Mouse (Mus musculus) telencephalon, adult 2 months (tissue): Measurements from ENCODE around the gene Hist2h2aa2.
A peak's percentile ranks its signal among the peaks of the same experiment; 100 is the strongest.
"Not testable (repeated sequence)": the region's sequence is repeated elsewhere in the genome, so short reads cannot be mapped to it uniquely, and the experiment has no call there.

ENCODE experiments used
- DNase-seq: peaks from one replicate; pipeline ENCODE4 v3.0.0-alpha.2; 2011; ENCODE audit warnings: low read depth, low spot score

Gene Hist2h2aa2

GRCm38 (mm10) chr3:96239949-96240798 is at the start of gene Hist2h2aa2:
Gene Hist2h2aa2 (minus strand): TSS chr3:96240276.
- peak; percentile 48 for DNase-seq

- DNase-seq: no peak
These were observed 49.1 kb upstream of the Hist2h2aa2 start for GRCm38 (mm10) chr3:96289201-96289600.

DNA sequence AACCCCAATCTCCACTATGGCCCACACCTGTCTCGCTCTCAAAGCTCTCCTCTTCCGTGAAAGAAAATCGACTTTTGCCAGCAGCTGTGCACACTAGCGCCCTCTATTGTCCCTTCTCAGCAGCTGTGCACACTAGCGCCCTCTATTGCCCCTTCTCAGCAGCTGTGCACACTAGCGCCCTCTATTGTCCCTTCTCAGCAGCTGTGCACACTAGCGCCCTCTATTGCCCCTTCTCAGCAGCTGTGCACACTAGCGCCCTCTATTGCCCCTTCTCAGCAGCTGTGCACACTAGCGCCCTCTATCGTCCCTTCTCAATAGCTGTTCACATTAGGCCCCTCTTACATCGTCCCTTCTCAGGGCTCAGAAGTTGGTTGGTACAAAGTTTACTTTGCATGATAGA is 47.3 kb upstream of the Hist2h2aa2 start:
- not testable (repeated sequence) for DNase-seq

DNA sequence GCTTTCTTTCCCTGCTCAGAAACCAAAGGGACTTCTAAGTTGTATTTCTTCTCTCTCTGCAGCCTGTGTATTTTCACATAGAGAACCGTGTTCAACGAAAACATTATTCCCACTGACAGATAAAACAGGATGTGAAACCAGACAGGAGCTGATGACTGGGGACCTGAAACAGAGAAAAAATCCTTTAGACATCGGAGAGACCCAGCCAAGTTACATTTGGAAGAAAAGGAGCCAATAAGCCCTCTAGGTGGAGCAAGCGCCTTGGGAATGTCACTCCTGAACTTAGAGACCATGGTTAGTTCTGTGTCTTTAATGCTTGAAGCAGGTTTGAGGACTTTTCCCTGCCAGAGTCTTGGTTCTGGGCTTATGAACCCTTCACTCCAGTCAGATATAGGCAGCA is 44.4 kb upstream of the Hist2h2aa2 start:
- no peak for DNase-seq

DNA sequence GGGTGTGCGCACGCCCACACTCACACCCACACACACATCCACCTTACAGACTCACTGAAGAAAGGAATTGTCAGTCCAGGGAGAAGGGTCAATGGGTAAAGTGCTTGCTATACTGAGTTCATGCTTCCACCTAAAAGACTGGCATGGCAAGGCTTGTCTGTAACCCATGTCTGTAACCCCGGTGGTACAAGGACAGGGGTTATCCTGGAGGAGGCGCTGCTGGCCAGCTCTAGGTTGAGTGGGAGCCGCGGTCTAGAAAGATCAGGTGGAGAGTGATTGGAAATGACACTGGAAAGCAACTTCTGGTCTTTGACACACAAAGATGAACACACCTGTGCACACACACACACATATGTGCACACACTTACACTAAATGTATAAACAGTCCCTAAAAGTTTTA is 40.6 kb upstream of the Hist2h2aa2 start:
- no peak for DNase-seq

DNA sequence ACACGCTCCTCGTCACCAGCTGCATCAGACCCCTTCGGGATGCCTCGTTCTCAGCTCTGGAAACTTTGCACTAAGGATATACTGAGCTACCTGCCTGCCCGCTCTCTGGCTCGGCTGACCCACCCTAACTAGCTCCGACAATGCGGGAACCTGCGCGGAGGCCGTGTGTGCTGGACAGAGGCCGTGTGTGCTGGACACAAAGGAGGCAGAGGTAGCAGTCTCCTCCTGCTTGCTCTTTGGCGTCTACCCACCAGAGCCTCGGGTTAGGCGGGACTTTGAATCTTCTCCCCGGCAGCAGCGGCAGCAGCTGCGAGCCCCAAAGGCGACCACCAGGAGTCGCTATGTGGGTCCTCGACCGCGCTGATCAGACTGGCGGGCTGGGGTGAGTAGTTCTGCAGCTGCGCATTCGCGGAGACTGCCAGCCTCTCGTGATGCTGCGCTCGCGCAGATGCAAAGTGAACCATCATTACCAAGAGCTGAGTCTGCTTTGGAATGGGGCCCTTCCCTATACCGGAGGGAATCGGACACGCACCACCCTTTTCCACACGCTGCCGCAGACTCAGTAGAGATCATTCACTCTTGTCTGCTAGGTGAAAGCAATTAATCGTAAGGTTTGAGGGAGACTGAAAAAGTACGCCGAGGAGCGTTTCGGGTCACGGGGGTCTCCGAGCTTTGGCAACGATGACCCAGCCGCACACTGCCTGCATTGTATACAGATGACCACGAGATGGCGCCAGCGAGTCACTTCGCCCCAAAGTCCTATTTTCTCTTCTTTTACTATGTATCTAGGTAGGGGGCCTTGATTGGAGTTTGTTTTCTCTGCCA is 37.9 kb upstream of the Hist2h2aa2 start:
- DNase-seq: peak; percentile 92

GRCm38 (mm10) chr3:96277428-96277799 is 37.3 kb upstream of the Hist2h2aa2 start:
- DNase-seq: no peak

GRCm38 (mm10) chr3:96273591-96274465 is 33.8 kb upstream of the Hist2h2aa2 start:
- no peak for DNase-seq

DNA sequence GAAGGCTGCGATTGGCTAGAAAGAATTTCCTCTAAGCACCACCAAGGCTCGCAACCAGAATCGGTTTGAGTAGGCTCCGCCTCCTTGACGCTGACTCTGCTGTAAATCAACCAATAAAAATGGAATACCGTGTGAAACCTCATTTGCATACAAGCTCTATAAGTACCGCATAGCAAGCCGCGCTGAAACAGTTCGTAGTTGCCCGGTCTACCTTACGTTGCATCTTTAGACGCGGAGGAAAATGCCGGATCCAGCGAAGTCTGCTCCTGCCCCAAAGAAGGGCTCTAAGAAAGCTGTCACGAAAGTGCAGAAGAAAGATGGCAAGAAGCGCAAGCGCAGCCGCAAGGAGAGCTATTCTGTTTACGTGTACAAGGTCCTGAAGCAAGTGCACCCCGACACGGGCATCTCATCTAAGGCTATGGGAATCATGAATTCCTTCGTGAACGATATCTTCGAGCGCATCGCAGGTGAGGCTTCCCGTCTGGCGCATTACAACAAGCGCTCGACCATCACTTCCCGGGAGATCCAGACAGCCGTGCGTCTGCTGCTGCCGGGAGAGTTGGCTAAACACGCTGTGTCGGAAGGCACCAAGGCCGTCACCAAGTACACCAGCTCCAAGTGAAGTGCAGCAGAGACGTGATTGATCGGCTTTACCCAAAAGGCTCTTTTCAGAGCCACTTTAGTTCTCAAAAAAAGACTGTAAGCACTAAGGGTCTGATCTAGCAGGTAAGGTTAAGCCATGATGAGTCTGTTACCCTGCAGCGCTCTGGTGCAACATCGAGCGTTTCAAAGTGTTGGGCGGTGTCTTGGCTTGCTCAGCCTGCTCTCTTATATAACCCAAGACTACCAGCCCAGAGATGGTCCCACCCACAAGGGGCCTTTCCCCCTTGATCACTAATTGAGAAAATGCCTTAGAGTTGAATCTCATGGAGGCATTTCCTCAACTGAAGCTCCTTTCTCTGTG is 29.7 kb upstream of the Hist2h2aa2 start, which contains the start of gene Hist2h2bb:
Gene Hist2h2bb, plus strand, starts transcription at position 242 of the 964 bp plus-strand sequence.
- peak; percentile 99 for DNase-seq

GRCm38 (mm10) chr3:96268776-96269378 is 28.8 kb upstream of the Hist2h2aa2 start:
- peak; percentile 36 for DNase-seq

DNA sequence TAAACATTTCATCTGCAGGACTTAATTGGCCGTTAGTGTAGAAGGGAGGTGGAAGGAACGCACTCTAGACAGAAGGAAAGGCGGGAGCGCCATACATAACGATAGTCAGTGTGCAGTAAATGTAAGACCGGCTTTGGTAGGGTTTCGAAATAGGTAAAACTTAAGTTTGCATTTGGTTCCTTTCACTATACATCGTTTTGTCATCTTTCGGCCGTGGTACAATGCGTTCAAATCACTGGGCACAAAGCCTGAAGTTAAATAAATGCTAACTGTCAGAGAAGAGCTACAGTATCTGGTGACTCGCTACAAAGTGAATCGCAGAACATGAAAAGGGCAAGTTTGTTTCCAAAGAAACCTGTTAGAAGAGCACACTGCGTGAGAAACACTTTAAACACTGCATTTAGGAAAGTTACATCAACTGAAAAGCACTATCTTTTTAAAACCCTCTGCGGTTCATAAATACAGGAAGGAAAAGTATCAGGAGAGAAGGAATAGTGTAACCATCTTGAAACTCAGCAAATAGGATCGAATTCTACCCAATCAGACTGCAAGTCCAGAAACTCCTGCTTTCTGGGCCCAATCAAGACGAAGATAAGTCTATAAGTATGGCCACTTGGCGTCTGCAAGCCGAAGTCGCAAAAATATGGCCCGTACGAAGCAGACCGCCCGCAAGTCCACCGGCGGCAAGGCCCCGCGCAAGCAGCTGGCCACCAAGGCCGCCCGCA is 28.1 kb upstream of the Hist2h2aa2 start, which contains the start of gene Hist2h3b:
Gene Hist2h3b, plus strand, starts transcription at position 604 of the 725 bp plus-strand sequence.
- DNase-seq: peak; percentile 96

DNA sequence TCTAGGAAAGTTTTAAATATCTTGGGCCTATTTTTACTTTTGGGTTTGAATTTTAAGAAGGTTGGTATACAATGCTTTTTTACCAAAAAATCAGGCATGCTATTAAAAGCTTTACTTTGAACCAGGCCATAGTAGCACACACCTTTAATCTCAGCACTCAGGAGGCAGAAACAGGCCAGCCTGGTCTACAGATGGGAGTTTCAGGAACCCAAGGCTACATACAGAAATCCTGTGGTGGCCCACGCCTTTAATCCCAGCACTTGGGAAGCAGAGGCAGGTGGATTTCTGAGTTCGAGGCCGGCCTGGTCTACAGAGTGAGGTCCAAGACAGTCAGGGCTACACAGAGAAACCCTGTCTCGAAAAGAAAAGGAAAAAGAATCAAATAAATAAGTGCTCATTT is 27.5 kb upstream of the Hist2h2aa2 start:
- no peak for DNase-seq

GRCm38 (mm10) chr3:96266132-96266710 is 26.1 kb upstream of the Hist2h2aa2 start:
- no peak for DNase-seq

DNA sequence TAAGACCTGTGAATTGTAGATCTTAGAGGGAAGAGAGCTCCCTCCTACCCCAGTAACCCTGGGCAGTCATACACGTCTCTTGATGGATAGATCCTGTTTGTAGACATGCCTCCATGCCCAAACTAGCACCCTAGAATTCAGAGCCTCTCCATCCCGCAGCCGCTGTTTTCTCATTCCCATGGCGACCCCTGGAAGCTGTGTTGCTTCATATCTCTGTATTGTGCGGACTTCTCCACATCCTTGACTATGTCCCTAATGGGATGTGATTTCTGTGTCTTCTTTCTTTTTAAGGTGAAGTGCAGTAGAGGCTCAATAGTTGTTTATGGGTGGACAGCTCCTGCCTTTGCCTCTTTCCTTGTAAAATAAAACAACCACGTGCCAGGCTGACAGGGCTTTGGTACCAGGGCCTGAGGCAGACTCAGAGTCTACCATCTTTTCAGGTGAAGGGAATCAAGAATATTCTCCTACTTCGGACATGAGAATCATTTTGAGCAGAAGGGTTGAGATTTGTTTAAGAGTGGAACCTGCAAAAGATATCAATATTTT is 24.4 kb upstream of the Hist2h2aa2 start:
- no peak for DNase-seq

- no peak for DNase-seq
These were observed 23.7 kb upstream of the Hist2h2aa2 start for GRCm38 (mm10) chr3:96263558-96264403.

- peak; percentile 96 for DNase-seq
These were observed 23.0 kb upstream of the Hist2h2aa2 start, which contains the start of gene Hist2h4 for GRCm38 (mm10) chr3:96262979-96263550. Gene Hist2h4 (minus strand): TSS chr3:96263311.
